Mouse (Mus musculus): ENCODE data around the gene Sppl2b.

GRCm38 (mm10) chr10:80900318-80901247 lies 45.5 kb downstream of the Sppl2b start, which contains the start of gene Timm13:
- no peak for TF ChIP-seq CTCF (IDR thresholded peaks at IDR 0.05; ENCODE audit: extremely low read depth, insufficient read depth, low read length)
- TF ChIP-seq POLR2A (IDR thresholded peaks at IDR 0.05; ENCODE audit: extremely low read depth, insufficient read depth, low read length), result peak; percentile 55; the same call in 1 of the 2 replicates
